Mouse (Mus musculus) MN1 (cell line): Measurements from ENCODE around the gene Pxdc1.
A peak's percentile ranks its signal among the peaks of the same experiment; 100 is the strongest.

Experiments
- DNase-seq: peaks from one replicate; pipeline ENCODE4 v3.0.0-alpha.2; 2016; ENCODE audit warnings: low spot score

Pxdc1 gene

GRCm38 (mm10) chr13:34650953-34651352, 2.3 kb downstream of the Pxdc1 start:
- peak; percentile 73 for DNase-seq

GRCm38 (mm10) chr13:34650371-34650770, 2.9 kb downstream of the Pxdc1 start:
- DNase-seq, result no peak

- DNase-seq, result no peak
Observed at GRCm38 (mm10) chr13:34647751-34648150, 5.5 kb downstream of the Pxdc1 start.

DNA sequence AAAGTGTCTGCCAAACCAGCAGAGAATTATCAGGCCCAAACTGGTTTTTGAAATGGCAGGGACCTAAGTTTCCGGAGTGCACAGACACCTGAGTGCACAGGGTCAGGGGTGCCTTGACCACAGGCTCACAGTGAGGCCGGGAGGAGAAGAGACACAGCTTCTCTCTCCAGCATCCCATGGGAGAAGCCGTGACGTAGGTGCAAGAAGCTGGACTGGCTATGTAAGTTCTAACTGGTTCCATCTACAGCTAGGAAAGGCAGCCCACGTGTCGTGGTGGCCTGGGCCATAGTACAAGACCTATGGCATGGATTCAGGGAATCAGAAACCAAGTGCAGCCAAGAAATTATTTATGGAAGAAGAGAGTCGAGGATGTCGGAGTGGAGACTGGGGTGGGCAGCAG, 6.1 kb downstream of the Pxdc1 start:
- DNase-seq, result no peak

DNA sequence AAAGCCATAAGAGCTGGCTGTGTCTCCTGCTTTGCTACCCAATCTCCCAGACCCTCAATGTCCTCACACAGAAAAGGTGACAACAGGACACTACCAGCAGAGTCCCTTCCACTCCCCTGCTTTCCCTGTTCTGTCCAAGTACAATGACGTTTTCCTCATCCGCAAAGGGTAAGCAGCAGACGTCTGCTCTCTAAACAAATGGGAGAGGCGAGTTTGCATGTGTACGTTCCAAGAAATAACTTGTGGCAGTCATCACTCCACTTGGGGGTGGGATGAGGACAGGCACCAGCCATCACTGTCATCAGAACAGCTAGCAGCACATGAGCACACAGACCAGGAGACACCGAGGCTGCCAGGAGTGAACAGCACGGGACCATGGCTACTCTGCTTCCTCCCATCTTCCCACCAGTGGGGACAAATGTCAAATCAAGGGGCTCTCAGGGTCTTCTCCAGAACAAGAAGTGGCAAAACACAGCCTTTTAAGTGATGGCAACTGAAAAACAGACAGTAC, 7.0 kb downstream of the Pxdc1 start:
- DNase-seq, result no peak

GRCm38 (mm10) chr13:34645519-34645918, 7.8 kb downstream of the Pxdc1 start:
- no peak for DNase-seq

GRCm38 (mm10) chr13:34644401-34644800, 8.9 kb downstream of the Pxdc1 start:
- no peak for DNase-seq

GRCm38 (mm10) chr13:34643926-34644325, 9.4 kb downstream of the Pxdc1 start:
- no peak for DNase-seq

- peak; percentile 68 for DNase-seq
Observed at GRCm38 (mm10) chr13:34642941-34643875, 10.1 kb downstream of the Pxdc1 start.

DNA sequence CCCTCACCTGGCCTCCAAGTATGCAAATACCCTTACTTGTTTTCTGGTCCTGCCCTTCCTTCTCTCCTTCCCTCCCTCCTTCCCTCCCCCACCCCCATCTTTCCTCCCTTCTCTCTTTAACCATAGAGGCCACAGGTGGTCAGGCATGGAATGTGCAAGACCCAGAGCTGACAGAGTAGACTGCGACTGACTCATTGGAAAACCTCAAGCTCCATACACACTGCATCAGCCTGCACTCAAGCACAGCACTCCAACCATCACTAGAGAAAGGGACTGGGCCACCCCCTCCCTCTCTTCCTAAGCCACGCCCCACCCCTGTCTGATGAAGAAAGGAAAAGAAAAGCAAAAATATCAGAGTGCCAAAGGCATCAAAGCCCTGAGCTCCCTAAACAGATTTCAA, 12.2 kb downstream of the Pxdc1 start:
- no peak for DNase-seq

GRCm38 (mm10) chr13:34635978-34636377, 17.3 kb downstream of the Pxdc1 start:
- peak; percentile 65 for DNase-seq

- no peak for DNase-seq
Observed at GRCm38 (mm10) chr13:34630319-34630718, 23.0 kb downstream of the Pxdc1 start.

- DNase-seq, result no peak
Observed at GRCm38 (mm10) chr13:34629741-34630140, 23.5 kb downstream of the Pxdc1 start.

- DNase-seq, result no peak
Observed at GRCm38 (mm10) chr13:34627446-34627845, 25.8 kb downstream of the Pxdc1 start.

DNA sequence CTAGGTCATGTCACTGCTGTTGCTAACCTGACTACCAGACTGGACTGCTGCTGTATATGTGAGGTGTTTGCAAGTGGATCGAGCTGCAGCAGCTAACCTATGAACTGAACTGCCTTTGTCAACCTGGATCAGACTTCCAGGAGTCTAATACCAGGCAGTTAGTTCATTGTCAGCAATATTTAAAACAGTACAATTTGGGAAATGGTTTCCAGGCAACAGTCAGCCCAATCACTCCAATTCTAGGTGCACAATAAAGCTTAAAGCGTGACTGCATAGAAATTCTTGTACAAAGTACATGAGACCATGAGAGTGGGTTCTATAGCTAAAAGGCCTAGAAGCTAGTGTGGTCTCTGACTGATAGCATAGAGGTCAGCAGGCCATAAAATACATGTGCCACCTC, 28.9 kb downstream of the Pxdc1 start:
- no peak for DNase-seq

- DNase-seq, result no peak
Observed at GRCm38 (mm10) chr13:34612402-34612801, 40.9 kb downstream of the Pxdc1 start.

DNA sequence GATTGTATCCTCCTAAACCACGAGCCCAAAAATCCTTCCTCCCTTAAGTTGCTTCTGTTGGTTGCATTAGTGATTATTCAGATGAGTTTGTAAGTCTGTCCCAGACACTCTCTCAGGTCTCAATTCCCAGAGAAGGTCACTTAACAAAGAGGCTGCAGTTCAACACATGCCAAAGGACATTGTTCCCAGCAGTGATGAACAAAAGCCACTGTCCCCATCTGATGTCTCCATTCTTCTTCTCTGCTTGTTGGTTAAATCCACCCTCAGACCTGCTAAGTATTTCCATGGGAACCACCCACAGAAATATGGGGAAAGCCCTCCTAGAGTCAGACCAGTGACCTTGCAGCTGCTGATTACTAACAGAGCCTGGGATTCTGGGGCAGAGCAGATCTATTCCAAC, 43.6 kb downstream of the Pxdc1 start:
- no peak for DNase-seq

DNA sequence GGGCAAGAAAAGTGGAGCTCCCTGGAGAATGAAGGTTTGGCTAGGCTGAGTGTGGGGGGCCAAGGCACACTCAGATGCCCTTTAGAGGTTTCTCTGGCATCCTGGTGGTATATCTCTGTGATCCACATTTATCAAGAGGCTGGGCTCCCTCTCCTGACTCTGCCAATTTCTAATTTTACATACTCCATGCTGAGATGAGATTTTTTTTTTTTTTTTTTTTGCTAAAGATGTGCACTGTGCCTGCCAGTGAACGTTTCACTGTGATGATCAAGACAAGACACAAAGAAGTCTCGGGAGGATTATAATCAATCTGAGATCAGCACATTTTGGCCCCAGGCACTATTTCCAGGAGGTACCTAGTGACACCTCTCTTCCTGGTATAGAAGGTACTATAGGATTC, 46.2 kb downstream of the Pxdc1 start:
- DNase-seq, result no peak

DNA sequence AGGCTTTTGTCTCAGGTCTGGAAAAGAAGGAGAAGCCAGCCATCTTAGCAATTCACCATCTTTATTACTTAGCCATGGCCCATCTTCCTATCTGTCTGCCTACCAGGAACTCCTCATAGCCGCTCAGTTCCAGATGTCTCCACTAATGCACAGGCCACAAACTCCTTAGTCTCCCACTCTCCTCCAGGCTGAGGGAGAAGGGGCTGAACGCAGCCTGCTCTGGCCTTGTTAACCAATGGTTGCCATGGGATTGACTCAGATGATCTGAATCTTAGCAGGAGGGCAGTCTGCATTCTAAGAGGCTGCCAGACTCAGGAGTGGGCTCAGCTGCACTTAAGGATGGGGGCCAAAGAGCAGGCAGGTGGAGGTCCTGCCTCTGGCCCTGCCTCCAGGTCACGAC, 47.4 kb downstream of the Pxdc1 start:
- DNase-seq, result no peak

DNA sequence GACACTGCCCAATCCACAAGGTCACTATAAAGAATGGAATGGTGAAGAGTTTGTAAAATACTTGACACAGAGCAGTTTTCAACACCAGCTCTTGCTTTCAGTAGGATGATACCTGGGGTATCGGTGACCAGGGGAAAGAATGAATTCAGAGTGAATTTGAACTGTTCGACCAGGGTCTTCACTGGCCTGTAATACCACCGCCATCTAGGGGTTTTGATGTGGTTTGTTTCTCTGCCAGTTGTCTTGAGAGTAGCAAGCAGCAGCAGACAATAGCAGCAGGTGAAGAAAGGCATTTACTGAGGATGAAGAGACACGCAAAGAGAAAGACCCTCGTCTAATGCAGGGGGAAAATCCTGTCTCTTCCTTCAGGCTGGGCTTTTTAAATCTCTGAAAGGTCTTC, 48.1 kb downstream of the Pxdc1 start:
- no peak for DNase-seq

DNA sequence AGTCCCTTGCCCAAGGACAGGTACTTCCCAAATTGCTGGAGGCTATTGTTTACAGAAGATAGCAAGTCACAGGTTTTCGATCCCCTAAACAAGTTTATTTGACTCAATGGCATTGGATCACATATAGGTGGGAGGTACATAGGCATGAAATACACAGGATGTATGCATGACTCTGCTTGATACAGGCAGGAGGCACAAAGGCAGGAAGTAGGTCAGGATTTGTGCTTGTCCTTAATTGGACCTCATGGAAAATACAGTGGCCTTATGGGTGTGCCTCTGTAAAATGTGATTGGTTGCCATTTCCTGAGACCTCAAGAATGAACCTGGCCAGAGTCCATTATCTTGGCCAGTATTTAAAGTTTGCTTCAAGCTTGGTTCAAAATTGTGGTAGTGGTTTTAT, 48.9 kb downstream of the Pxdc1 start:
- DNase-seq, result no peak

GRCm38 (mm10) chr13:34602757-34603156, 50.5 kb downstream of the Pxdc1 start:
- no peak for DNase-seq

GRCm38 (mm10) chr13:34596797-34597196, 56.5 kb downstream of the Pxdc1 start:
- DNase-seq, result no peak
